Mouse (Mus musculus): ENCODE measurements around the gene Ccdc57.

Gene Ccdc57

DNA sequence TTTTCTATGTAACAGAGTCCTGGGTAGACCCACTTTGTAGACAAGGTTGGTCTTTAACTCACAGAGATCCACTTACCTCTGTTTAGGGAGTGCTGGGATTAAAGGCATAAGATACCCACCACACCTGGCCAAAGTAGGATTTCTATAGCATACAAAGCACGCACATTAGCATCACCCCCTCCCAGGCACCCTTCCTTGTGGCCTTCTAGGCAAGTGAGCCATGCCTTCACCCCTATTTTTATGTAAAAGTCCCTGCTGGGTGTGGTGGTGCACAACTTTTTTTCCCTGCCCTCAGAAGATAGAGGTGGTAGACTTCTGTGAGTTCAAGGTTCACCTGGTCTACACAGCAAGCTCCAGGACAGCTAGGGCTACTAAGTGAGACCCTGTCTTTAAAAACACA, 152.8 kb downstream of the Ccdc57 start:
- no peak for DNase-seq

GRCm38 (mm10) chr11:120777123-120777522, 155.5 kb downstream of the Ccdc57 start:
- no peak for DNase-seq
